Mouse (Mus musculus) adrenal gland, adult (tissue): ENCODE data around the gene Ptpn7.
A peak's percentile ranks its signal among the peaks of the same experiment; 100 is the strongest.
"Not testable (repeated sequence)": the region's sequence is repeated elsewhere in the genome, so short reads cannot be mapped to it uniquely, and the experiment has no call there.

Experiments
- DNase-seq, 2 experiments: peaks; one replicate each; pipeline ENCODE4 v3.0.0; 2022 to 2023; ENCODE audit warnings: low spot score in 1 of 2; ENCODE audit not compliant: inconsistent age in 2 of 2

Ptpn7 gene

GRCm38 (mm10) chr1:135132473-135132872 is at the start of gene Ptpn7:
Gene Ptpn7, plus strand, starts transcription at chr1:135132700.
- DNase-seq = peak; percentile 79 to 90

GRCm38 (mm10) chr1:135083465-135083864 is 49.0 kb upstream of the Ptpn7 start:
- peak; percentile 53 to 65 for DNase-seq

- DNase-seq = no peak
These were observed 47.1 kb upstream of the Ptpn7 start for GRCm38 (mm10) chr1:135085296-135085871.

GRCm38 (mm10) chr1:135086015-135086414 is 46.5 kb upstream of the Ptpn7 start:
- no peak for DNase-seq

GRCm38 (mm10) chr1:135087414-135087813 is 45.1 kb upstream of the Ptpn7 start:
- no peak for DNase-seq

GRCm38 (mm10) chr1:135089626-135090025 is 42.9 kb upstream of the Ptpn7 start:
- DNase-seq = no peak

GRCm38 (mm10) chr1:135090914-135091313 is 41.6 kb upstream of the Ptpn7 start:
- DNase-seq = no peak

GRCm38 (mm10) chr1:135094723-135095122 is 37.8 kb upstream of the Ptpn7 start:
- no peak for DNase-seq

- DNase-seq = no peak
These were observed 37.3 kb upstream of the Ptpn7 start for GRCm38 (mm10) chr1:135095189-135095588.

- no peak for DNase-seq
These were observed 36.2 kb upstream of the Ptpn7 start for GRCm38 (mm10) chr1:135096312-135096711.

GRCm38 (mm10) chr1:135097441-135097840 is 35.1 kb upstream of the Ptpn7 start:
- no peak for DNase-seq

- no peak for DNase-seq
These were observed 34.1 kb upstream of the Ptpn7 start for GRCm38 (mm10) chr1:135098441-135098840.

GRCm38 (mm10) chr1:135100400-135100799 is 32.1 kb upstream of the Ptpn7 start:
- no peak for DNase-seq

- no peak for DNase-seq
These were observed 27.4 kb upstream of the Ptpn7 start, which contains the start of gene Lgr6 for GRCm38 (mm10) chr1:135105124-135105523. Gene Lgr6, minus strand, starts transcription at chr1:135105276.

GRCm38 (mm10) chr1:135105951-135106350 is 26.5 kb upstream of the Ptpn7 start:
- DNase-seq = peak; percentile 59 to 85

- DNase-seq = peak in 1 of 2 experiments; percentile 64
These were observed 23.9 kb upstream of the Ptpn7 start for GRCm38 (mm10) chr1:135108611-135109010.

GRCm38 (mm10) chr1:135110075-135110474 is 22.4 kb upstream of the Ptpn7 start:
- peak; percentile 67 to 90 for DNase-seq

- DNase-seq = not testable (repeated sequence)
These were observed 21.2 kb upstream of the Ptpn7 start for GRCm38 (mm10) chr1:135111271-135111670.

GRCm38 (mm10) chr1:135112661-135113060 is 19.8 kb upstream of the Ptpn7 start:
- DNase-seq = peak; percentile 41 to 83

- no peak for DNase-seq
These were observed 7.7 kb upstream of the Ptpn7 start for GRCm38 (mm10) chr1:135124573-135125363.

GRCm38 (mm10) chr1:135125990-135126389 is 6.5 kb upstream of the Ptpn7 start:
- peak in 1 of 2 experiments; percentile 43 for DNase-seq

- DNase-seq = no peak
These were observed 6.0 kb upstream of the Ptpn7 start for GRCm38 (mm10) chr1:135126443-135127027.
